Comparison of ENCODE assay signal across 9 mouse cellular contexts in genomic region chr8:37131988-37132387, GRCm38 (mm10).
DNase-seq lines count a peak whose midpoint lies in the region; ATAC-seq and TF ChIP-seq lines count a peak whose summit lies in the region.
"Had no signal": no experiment of that assay in that cellular context is flagged by ENCODE, and none has a peak within 500 bp of the region (broad histone marks: within the 10 kb centered on the region; RNA-seq: fewer than 3 reads in every experiment).

No protein-coding gene starts in this region.

- WGBS in liver, postnatal 0 days (ENCODE audit: insufficient replicate concordance), result 12% methylated on average over 4 of the region's 4 CpGs
- WGBS in liver, embryonic 12.5 days (ENCODE audit: insufficient replicate concordance), result 19% methylated on average over 4 of the region's 4 CpGs
- WGBS in hindbrain, embryonic 11.5 days, result 19% methylated on average over 4 of the region's 4 CpGs
- 20% methylated on average over 4 of the region's 4 CpGs for WGBS in midbrain, embryonic 16.5 days

- TF ChIP-seq EP300 in liver, postnatal 0 days (IDR thresholded peaks at IDR 0.05; ENCODE audit: low read depth), result no peak

- H3K9me3 ChIP-seq in liver, postnatal 0 days (ENCODE audit: low read length), result no peaks in the 10 kb centered on the region
- H3K9me3 ChIP-seq in liver, embryonic 12.5 days (replicated peaks), result no peaks in the 10 kb centered on the region
- H3K9me3 ChIP-seq in hindbrain, embryonic 11.5 days (ENCODE audit: control insufficient read depth, low read length), result no peaks in the 10 kb centered on the region
- no peaks in the 10 kb centered on the region for H3K9me3 ChIP-seq in midbrain, embryonic 16.5 days (replicated peaks; ENCODE audit: control insufficient read depth, low read length, poor library complexity, severe bottlenecking)
- H3K9me3 ChIP-seq: embryonic facial prominence, embryonic 12.5 days; limb, embryonic 12.5 days had no signal

- no peak for DNase-seq in liver, postnatal 0 days
- peak; percentile 73 for DNase-seq in brain, embryonic 14.5 days (ENCODE audit: low read depth)
- peak; percentile 65 for DNase-seq in hindbrain, embryonic 11.5 days (ENCODE audit: low spot score)
- no peak for DNase-seq in gastrocnemius, postnatal 14 days
- DNase-seq in gastrocnemius, postnatal 25 days, result no peak

- no peaks in the 10 kb centered on the region for H3K27me3 ChIP-seq in liver, postnatal 0 days (ENCODE audit: insufficient read depth, low read length)
- no peaks in the 10 kb centered on the region for H3K27me3 ChIP-seq in liver, embryonic 12.5 days (replicated peaks)
- H3K27me3 ChIP-seq in hindbrain, embryonic 11.5 days (ENCODE audit: control insufficient read depth, insufficient read depth, low read length), result no peaks in the 10 kb centered on the region
- H3K27me3 ChIP-seq in midbrain, embryonic 16.5 days (ENCODE audit: control insufficient read depth, insufficient read depth, low read depth, low read length), result no peaks in the 10 kb centered on the region
- H3K27me3 ChIP-seq: embryonic facial prominence, embryonic 12.5 days; limb, embryonic 12.5 days had no signal

- no peak overlapping the region for H3K4me3 ChIP-seq in liver, postnatal 0 days (ENCODE audit: low read depth, low read length)
- H3K4me3 ChIP-seq in liver, embryonic 12.5 days, result no peak overlapping the region
- no peak overlapping the region for H3K4me3 ChIP-seq in hindbrain, embryonic 11.5 days (ENCODE audit: low read depth, low read length)
- H3K4me3 ChIP-seq in midbrain, embryonic 16.5 days (ENCODE audit: low read depth, low read length), result no peak overlapping the region
- H3K4me3 ChIP-seq: embryonic facial prominence, embryonic 12.5 days; limb, embryonic 12.5 days had no signal

- no peak for ATAC-seq in liver, postnatal 0 days
- no peak for ATAC-seq in liver, embryonic 12.5 days
- no peak; the same call in 1 of the 2 replicates for ATAC-seq in hindbrain, embryonic 11.5 days (ENCODE audit: low FRiP score)
- peak; percentile 73 for ATAC-seq in midbrain, embryonic 16.5 days

- peak; percentile 44 for TF ChIP-seq CTCF in liver, postnatal 0 days (IDR thresholded peaks at IDR 0.05; ENCODE audit: low read depth)
- TF ChIP-seq CTCF in brain, embryonic 14.5 days (IDR thresholded peaks at IDR 0.05; ENCODE audit: borderline replicate concordance, extremely low read depth, insufficient read depth, insufficient read length), result peak; percentile 30

- no peaks in the 10 kb centered on the region for H3K4me1 ChIP-seq in liver, postnatal 0 days (ENCODE audit: insufficient read depth)
- H3K4me1 ChIP-seq in liver, embryonic 12.5 days, result no peaks in the 10 kb centered on the region
- H3K4me1 ChIP-seq in hindbrain, embryonic 11.5 days (replicated peaks; ENCODE audit: control insufficient read depth, insufficient read depth, low read length), result no peaks in the 10 kb centered on the region
- H3K4me1 ChIP-seq in midbrain, embryonic 16.5 days (ENCODE audit: control insufficient read depth, insufficient read depth, low read length), result no peaks in the 10 kb centered on the region

- intact Hi-C loops in gastrocnemius, postnatal 14 days (cut with DNase I; ENCODE audit: low total_unique reads), result no loop called here

- no peak overlapping the region for H3K27ac ChIP-seq in liver, postnatal 0 days (ENCODE audit: low read depth)
- H3K27ac ChIP-seq in liver, embryonic 12.5 days, result no peak overlapping the region
- H3K27ac ChIP-seq in hindbrain, embryonic 11.5 days (ENCODE audit: low read depth, low read length), result no peak overlapping the region
- no peak overlapping the region for H3K27ac ChIP-seq in midbrain, embryonic 16.5 days (ENCODE audit: low read length)
- H3K27ac ChIP-seq: embryonic facial prominence, embryonic 12.5 days; limb, embryonic 12.5 days had no signal

- no peak for TF ChIP-seq POLR2A in brain, embryonic 14.5 days (IDR thresholded peaks at IDR 0.05; ENCODE audit: borderline replicate concordance, extremely low read depth, insufficient read depth, insufficient read length, poor library complexity, severe bottlenecking)

- H3K4me2 ChIP-seq in liver, postnatal 0 days (ENCODE audit: low read depth, low read length), result no peak overlapping the region
- no peak overlapping the region for H3K4me2 ChIP-seq in liver, embryonic 12.5 days
- no peak overlapping the region for H3K4me2 ChIP-seq in hindbrain, embryonic 11.5 days (replicated peaks; ENCODE audit: low read depth, low read length)
- no peak overlapping the region for H3K4me2 ChIP-seq in midbrain, embryonic 16.5 days (ENCODE audit: low read length)
- H3K4me2 ChIP-seq: embryonic facial prominence, embryonic 12.5 days; limb, embryonic 12.5 days had no signal

- H3K36me3 ChIP-seq in liver, postnatal 0 days (replicated peaks; ENCODE audit: insufficient read depth, low read length), result no peaks in the 10 kb centered on the region
- H3K36me3 ChIP-seq in liver, embryonic 12.5 days, result no peaks in the 10 kb centered on the region
- H3K36me3 ChIP-seq in hindbrain, embryonic 11.5 days (ENCODE audit: control insufficient read depth, insufficient read depth, low read length), result no peaks in the 10 kb centered on the region
- H3K36me3 ChIP-seq in midbrain, embryonic 16.5 days (ENCODE audit: control insufficient read depth, insufficient read depth, low read length), result no peaks in the 10 kb centered on the region
- H3K36me3 ChIP-seq: embryonic facial prominence, embryonic 12.5 days; limb, embryonic 12.5 days had no signal

- H3K9ac ChIP-seq in liver, postnatal 0 days (replicated peaks), result no peak overlapping the region
- no peak overlapping the region for H3K9ac ChIP-seq in liver, embryonic 12.5 days
- no peak overlapping the region for H3K9ac ChIP-seq in hindbrain, embryonic 11.5 days (ENCODE audit: low read depth, low read length)
- no peak overlapping the region for H3K9ac ChIP-seq in midbrain, embryonic 16.5 days (ENCODE audit: low read depth, low read length)
- H3K9ac ChIP-seq: embryonic facial prominence, embryonic 12.5 days; limb, embryonic 12.5 days had no signal

Comparison
In these comparisons a context has a peak if more than half of its experiments do, and no peak if none do; other contexts are left out.
1. DNase-seq: peak in brain, embryonic 14.5 days (single experiment) and hindbrain, embryonic 11.5 days (single experiment); none in liver, postnatal 0 days (single experiment), gastrocnemius, postnatal 14 days (single experiment) and gastrocnemius, postnatal 25 days (single experiment).